Mouse (Mus musculus) liver, postnatal 0 days (tissue): ENCODE data around the gene Hmox2.

Experiments
- CTCF ChIP-seq: sonication (generic); IDR thresholded peaks from 2 replicates; pipeline ENCODE4 v1.5.1; 2016; ENCODE audit warnings: antibody characterized with exemption, low read depth
- EP300 ChIP-seq: IDR thresholded peaks from 2 replicates; pipeline ENCODE4 v1.6.1; 2016; ENCODE audit warnings: antibody characterized with exemption, low read depth, mild to moderate bottlenecking

DNA sequence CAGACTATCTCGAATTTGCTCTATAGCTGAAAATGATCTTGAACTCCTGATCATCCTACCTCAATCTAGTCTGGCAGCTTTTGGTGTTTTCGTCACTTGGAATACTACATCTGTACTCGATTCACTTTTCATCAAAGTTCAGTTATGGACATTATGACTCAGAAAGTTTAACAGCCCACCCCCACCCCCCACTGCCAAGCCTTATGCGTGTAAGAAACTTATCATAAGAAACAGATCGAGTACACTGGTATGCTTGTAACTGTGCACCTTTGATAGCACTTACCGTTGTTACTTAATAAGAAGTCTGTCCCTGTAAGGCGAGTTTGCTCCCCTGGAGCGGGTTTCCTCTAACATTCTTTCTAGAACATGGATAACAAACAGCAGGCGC lies 43.0 kb upstream of the Hmox2 start:
- TF ChIP-seq EP300 (peak; percentile 33; the same call in 1 of the 2 replicates), CTCF (no peak)
